Mouse (Mus musculus): ENCODE data around the gene Iapp. TPM values are rescaled to one million over a fixed set of nuclear protein-coding genes. Genes with fewer than 3 reads are reported as not detected.

The Iapp gene
- not detected for total RNA-seq (2023)

DNA sequence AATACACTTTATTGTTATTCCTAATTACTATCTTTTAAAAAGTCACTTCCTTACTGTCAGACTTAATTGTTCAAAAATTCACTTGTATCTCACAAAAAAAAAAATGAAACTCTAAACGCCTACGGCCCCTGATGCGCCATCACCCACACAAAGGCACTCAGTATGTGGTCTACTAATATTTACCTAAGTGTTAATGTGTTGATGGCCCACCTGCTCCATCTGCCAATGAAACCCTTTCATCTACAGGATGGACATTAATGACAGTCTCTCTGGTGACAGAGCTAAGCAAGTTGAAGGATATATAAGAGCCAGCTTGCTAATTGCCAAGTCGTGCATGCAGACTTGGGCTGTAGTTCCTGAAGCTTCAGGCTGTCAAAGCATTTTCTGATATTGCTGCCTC lies at the start of gene Iapp:
Gene Iapp (plus strand): TSS at position 326 of the 400 bp plus-strand sequence.

DNA sequence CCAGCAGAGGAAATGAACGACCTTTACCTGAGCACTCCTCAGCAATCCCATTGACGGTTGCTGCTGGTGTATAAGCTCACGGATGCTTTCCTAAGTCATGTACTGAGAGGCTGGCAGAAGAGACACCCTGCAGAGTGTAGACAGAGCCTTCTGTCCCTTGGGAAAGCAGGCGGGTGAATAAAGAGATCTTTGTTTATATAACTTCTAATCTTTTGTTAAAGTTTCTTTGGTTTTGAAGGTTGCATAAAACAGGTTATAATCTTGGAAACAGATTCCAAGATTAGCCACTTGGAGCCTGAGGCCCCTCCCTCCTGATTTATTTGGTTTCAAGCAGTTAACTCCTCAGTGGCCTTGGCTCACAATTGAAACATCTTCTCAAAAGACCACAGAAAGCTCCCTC lies 24.7 kb downstream of the Iapp start, which contains the start of gene Slco1a5:
Gene Slco1a5 (minus strand): TSS at position 101 of the 400 bp plus-strand sequence.

DNA sequence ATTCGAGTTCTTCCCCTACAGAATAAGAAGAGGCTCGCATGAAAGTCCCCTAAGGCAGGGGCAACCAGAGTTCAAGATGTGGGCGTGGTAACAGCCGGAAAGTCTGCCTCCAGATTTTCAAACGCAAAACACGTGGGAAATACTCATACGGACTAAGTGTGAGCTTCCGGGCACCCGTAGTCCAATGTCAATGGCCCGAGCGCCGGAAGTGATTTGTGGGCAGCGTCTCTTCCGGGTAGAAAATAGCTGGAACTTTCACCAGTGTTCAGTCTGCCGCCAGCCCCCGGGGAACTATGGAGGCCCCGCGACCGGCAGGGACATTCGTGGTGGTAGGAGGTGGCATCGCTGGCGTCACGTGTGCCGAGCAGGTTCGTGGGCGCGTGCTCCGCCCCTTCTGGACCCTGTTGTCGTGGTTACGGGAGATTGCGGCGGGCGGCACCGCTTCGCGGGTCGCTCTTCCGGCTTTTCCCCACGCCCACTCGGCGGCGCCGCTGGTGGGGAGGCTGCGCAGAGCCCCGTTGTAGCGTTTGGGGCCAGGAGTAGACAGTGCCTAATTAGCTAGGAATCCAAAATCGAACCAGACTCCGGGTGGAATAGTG lies 47.3 kb downstream of the Iapp start, which contains the start of gene Pyroxd1:
Gene Pyroxd1 (plus strand): TSS at position 215 of the 599 bp plus-strand sequence.

Other genes starting within 250 kb of the Iapp start
- 4.0 TPM for gene Slco1a6, start 89.9 kb upstream of the Iapp start, total RNA-seq (2023)
- not detected for gene Slco1a5, start 24.6 kb downstream of the Iapp start, total RNA-seq (2023)
- gene Pyroxd1, start 47.2 kb downstream of the Iapp start, total RNA-seq (2023): 31.7 TPM
- gene Recql, start 88.7 kb downstream of the Iapp start, total RNA-seq (2023): 23.8 TPM
- 31.1 TPM for gene Golt1b, start 88.8 kb downstream of the Iapp start, total RNA-seq (2023)
- 3.6 TPM for gene Spx, start 115.0 kb downstream of the Iapp start, total RNA-seq (2023)
- gene Gys2, start 174.7 kb downstream of the Iapp start, total RNA-seq (2023): not detected
- gene Ldhb, start 209.5 kb downstream of the Iapp start, total RNA-seq (2023): 35.8 TPM

All from CD4-positive naive resting alpha-beta T cell, adult 76 days (primary cell).